Mouse (Mus musculus) kidney, postnatal 4 days (tissue): ENCODE data around the gene Dnmt3b.

Source experiments
- DNase-seq, 2 experiments: peaks; one replicate each; pipeline ENCODE4 v3.0.0; 2021; ENCODE audit warnings: mixed read lengths in 2 of 2

Gene Dnmt3b

DNA sequence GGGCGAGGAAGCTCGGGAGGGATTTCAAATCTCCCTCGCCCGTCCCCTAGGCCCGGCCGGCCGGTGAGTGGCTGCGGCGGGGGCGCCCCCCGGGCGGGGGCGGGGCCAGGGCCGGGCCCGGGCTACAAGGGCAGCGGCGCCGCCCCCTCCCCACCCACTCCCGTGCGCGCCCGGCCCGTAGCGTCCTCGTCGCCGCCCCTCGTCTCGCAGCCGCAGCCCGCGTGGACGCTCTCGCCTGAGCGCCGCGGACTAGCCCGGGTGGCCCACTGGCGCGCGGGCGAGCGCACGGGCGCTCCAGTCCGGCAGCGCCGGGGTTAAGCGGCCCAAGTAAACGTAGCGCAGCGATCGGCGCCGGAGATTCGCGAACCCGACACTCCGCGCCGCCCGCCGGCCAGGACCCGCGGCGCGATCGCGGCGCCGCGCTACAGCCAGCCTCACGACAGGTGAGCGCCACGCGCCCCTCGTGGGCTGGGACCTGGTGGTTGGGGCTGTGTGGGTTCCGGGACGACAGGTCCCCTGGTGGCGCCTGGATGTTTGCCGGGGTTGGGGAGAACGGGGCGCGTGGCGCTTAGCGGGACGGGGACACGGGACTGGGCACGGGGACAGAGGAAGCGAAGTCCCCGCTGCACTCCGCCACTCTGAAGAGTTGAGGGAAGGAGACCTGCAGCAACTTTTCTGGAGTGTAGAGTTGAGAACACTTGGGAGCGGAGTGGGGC is at the start of gene Dnmt3b:
Gene Dnmt3b (plus strand): TSS at position 153 of the 716 bp plus-strand sequence.
- peak; percentile 79 to 88 for DNase-seq

DNA sequence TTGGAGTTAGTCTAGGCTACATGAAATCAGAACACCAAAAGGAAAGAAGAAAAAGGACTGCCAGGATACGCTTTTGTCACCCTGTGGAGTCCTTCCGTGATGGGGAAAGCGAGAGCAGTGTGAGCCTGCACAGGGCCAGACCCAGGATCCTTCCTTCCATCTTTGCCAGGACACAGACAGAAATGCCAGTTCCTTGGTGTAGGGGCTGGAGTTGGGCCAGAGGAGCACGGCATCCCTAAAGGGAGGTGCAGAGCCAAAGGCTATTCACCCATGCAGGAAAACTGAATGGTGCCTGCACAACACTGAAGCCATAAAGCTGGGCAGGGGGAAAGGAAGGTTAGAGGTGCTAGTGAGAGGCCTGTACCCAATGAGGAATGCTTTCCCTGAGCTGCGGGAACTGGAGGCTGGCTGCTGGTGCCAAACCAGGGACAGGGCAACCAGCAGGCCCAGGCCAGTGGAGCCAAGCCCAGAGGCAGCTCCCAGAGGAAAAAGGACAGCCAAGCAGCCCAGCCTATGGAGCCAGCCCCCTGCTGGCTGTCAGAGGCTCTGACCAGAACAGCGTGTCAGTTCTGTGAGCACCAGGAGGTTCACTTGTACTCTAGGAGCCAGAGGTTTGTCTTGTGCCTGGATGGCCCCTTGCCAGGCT is 49.1 kb upstream of the Dnmt3b start:
- peak; percentile 77 to 84 for DNase-seq

DNA sequence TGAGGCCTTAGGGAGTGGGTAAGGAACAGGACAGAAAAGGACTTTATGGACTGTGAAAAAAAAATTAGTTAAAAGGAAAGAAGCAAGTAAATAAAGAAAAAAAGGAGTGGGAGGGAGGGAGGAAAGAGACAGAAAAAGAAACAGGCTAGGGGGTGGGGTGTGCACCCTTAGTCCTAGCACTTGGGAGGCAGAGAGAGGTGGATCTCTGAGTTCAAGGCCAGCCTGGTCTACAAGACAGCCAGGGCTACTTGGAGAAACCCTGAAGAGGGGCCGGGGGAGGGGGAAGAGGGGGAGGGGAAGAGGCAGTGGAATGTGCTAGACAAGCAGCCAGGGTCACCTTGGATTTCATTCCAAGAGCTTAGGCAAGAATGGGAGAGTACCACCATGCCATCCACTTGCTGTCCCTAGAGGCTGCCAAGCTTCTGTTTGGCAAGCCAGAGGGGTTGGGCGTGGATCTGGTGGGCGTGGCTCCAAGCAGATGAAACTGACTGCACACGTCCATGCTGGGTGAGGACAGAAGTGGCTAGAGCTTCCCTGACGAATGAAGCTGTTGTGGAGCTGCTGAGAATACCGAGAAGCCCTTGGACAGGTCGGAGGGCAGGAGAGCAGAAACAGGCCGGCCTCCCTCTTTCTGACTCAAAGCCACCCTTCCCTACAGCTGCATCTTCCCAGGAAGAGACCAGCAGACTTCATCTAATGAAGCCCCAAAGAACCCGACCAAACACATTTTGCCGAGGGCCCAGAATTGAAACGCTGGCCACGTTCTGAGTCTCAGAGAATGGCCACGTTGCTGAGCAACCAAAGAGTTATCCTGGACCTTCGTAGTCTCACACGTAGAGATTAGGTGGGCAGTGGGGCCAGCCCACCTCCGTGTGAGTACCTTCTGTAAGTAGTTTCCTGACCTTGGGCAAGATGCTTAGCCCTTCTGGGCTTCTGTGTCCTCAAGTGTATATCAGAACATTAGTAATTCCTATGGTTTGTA is 48.3 kb upstream of the Dnmt3b start:
- DNase-seq: peak; percentile 29 to 56

DNA sequence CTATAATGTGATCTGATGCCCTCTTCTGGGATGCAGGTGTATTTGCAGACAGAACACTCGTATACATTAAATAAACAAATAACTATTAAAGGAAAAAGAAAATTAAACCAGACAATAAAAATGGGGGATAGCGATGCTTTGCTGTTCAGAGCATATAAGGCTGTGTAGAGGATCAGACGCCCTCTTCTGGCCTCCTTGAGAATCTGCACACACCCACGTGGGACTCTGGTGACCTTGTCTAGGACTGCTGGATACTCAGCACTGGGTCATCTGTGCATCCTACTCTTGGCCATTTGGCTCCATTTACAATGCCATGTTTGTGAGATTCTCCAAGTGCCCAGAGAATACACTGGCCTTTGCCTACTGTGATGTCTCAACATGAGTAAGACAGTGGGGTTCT is 45.5 kb upstream of the Dnmt3b start:
- no peak for DNase-seq

DNA sequence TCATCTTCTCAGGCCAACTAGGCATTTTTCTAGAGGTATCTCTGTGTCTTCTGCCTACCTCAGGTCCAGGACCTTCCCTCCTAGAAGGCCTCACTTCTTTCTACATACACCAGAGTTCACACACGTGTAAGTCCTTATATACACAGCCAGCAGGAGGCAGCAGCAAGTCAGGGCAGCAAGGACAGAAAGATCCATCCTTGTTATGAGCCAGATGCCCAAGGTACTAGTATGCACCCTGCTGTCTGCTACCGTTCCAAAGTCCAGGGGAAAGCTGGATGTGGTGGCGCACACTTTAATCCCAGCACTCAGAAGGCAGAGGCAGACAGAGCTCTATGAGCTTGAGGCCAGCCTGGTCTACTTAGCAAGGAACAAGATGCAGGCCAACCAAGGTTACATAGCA is 42.8 kb upstream of the Dnmt3b start:
- peak; percentile 16 to 31 for DNase-seq

DNA sequence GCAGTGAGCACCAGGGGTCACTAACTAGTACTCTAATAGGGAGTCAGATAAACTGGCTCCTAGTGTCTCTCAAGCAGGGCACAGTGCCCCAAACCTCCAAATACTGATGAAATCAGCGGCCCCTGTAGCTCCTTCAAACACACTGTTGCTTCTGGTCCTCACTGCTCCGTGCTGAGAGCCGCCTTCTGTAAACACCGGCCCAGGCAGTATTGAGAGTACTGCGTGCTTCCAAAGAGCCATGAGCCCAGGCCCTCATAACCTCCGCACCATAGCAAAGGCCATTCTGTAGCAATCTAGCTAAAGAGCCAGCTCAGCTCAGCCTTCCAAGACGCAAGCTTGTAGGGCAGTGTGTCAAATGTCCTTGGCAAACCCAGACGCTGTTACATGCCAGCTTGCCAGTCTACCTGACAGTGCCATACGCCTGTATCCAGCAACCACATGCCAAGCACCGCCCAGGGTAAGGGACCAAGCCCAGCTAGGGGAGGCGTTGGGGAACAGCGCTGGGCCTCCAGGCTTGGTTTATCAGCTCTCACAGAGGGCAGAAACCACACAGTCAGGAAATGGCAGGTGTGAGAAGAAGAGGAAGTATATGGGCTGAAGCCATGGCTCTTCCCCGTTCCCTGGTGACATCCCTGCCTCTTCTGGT is 41.3 kb upstream of the Dnmt3b start:
- peak in 1 of 2 experiments; percentile 17 for DNase-seq

DNA sequence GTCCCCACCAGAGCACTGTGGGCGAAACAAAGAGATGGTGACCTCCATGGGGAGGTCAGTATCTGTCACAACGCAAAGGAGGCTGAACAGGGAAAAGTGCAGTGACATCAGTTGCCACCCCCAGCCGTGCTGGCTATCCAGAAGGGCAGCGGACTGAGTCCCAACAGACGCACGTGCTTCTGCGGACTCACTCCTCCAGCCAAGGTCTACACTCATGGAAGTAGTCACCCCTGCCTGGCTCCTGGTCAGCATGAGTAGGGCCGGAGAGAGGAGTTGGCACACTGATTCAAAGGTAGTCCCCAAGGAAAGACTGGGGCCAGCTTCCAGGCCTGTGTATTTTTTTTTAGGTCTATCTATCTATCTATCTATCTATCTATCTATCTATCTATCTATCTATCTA is 40.2 kb upstream of the Dnmt3b start:
- peak; percentile 32 to 50 for DNase-seq

DNA sequence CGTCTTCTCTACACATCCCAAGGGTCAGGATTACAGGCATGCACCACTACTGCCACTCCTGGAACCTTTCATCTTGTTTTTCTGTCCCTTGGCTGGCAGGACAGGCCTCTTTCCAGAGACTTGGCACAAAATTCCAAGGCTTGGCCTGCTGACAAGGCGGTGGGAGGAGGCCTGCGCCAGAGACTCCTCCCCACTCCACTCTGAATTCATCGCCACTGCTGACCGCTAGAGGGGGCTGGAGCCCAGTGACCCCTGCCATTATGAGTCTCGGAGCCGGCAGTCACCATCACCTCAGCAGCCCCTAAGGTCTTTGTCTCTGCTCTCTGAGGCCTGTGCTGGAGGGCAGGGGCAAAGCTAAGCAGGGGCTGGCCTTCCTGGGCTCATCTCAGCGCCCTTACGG is 39.7 kb upstream of the Dnmt3b start:
- DNase-seq: peak; percentile 89 to 92

DNA sequence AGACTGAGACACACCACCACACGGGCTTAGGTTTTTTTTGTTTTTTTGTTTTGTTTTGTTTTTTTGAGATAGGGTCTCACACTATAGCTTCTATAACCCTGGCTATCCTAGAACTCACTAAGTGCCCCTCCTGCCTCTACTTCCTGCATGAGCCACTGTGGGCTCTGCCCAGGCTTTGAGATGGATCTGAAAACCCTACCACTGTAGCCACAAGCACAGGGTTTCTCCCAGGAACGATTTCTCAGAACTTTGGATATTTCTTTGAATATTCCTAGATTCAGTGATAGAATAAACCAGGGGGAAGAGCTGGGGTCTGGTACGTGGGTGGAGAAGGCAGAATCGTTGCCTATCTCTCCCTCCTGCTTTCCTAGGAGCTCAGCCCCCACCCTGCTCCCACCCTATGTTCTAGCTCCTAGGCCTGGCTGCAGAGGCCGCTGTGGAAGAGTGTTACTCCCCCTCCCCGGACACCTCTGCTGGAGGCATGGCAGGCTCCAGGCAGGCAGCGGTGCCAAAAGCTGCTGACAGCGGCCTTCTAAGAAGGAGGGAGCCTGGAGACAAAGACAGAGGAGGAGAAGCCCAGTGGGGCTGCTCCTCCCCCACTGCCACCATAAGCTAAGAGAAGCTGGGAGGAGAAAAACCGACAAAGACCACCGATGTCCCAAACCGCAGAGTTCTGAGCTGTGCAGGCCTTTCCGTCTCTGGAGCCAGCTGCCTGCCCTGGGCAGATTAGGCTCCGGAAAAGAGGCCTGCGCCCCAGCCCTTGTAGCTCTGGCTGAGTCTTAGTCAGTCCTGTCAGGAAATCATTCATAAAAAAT is 38.6 kb upstream of the Dnmt3b start:
- DNase-seq: peak; percentile 55 to 67

DNA sequence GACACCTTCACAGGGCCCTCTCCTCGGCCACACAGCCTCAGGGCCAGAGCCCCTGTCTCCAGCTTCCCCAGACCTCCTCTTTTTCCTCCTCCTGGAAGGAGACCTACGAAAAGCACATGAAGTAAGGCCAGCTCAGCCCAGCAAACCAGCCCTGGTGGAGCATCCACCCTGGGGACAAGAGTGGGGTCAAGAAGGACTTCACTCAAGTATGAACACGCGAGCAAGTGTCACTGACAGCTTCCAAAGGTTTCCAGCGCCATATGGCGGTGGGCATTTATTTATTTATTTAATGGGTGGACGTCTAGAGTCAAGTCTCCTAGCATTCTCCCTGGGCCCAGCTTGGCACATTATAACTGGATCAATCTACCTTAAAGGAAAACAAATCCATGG is 38.0 kb upstream of the Dnmt3b start:
- DNase-seq: no peak

DNA sequence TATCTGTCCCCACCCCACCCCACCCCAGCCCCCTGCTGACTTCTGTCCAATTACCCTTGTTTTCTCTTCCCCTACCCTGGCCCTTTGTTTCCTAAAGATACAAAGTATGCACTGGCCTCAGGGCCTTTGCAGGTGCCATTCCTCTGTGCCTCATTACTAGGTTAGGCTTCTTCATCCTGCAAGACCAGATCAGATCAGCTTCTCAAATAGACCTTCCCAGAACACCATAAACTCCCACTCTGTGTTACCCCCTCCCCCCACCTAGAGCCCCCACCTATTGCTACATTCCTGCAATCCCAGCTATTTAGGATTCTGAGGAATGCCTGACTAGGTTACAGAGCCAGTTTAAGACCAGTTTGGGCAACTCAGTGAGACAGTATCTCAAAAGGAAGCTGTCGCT is 37.5 kb upstream of the Dnmt3b start:
- DNase-seq: no peak

DNA sequence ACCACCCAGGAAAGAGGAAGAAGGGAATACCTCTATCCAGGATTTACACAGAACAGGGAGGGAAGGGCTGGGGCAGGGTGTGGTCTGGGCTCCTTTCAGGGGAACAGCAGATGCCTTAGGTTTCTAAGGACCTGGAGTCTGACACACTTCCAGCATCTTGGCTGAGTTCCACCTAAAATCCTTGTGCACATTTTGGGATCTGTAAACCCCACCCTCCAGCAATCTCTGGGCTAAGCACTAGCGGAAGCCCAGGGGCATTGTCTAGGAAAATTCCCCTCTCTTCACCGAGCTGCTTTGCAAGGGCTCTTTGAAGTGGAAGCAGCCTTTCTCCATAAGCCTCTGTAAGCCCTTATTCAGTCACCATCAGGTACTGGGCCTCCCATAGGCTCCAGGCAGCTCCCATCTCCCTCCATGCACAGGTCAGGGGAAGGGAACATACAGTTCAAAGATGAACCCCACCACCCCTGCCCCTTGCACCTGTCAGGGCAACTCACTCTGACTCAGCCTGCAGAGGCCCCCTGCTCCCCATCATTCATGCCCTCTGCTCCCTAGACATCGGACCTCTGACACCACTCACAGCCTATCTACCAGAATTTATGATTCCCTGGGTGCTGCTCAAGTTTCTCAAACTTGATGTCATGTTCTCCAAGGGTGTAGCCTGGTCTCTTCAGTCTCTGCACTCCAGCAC is 36.5 kb upstream of the Dnmt3b start:
- peak in 1 of 2 experiments; percentile 33 for DNase-seq

DNA sequence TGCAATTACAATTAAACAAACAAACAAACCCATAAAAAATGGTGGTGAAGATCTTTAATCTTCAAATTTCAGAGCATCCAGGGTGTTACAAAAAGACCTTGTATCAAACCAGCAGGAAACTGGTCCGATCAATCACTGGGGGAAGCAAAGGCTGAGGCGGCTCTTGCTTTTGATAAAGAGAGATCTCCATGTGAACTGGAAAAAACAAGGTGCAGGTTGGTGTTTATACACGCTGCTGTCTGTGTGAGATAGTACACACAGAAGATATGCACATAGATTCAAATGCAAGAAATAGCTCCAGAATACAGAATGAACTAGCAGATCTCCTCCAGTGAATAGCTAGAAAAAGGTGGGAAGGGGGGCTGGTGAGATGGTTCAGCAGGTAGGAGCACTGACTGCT is 32.4 kb upstream of the Dnmt3b start:
- no peak for DNase-seq

DNA sequence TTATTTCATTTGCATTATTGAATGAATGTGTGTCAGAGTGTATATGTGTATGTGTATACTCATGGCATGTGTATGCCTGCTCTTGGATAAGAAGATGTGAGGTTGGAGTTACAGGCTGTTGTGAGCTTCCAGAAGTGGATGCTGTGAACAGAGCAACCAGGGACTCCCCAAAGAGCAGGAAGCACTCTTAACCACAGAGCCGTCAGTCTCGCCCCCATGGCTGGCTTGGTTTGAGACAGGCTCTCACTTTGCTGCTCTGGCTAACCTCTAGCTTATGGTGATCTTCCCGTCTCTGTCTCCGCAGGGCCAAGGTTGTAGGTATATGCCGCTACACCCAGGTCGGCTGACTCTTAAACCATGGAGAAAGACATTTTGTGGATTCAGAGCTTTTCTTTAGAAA is 30.8 kb upstream of the Dnmt3b start:
- DNase-seq: no peak

DNA sequence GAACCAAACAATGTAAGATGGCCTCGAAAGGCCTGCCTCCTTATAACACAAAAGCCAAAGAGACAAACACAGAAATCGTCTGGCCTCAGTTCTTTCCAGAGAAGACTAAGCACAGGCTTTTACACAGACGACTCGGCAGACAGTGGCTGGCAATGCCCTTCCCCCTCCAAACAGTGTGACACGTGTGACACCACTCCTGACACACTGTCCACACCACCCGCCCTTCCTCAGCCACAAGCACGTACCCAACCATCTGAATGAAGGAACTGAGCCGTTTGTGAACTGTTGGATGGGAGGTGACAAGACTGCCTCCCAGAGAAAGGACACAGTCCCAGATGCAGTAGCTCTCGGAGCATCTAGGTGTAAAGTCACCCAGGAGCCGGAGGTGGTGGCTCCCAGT is 30.4 kb upstream of the Dnmt3b start:
- DNase-seq: no peak

DNA sequence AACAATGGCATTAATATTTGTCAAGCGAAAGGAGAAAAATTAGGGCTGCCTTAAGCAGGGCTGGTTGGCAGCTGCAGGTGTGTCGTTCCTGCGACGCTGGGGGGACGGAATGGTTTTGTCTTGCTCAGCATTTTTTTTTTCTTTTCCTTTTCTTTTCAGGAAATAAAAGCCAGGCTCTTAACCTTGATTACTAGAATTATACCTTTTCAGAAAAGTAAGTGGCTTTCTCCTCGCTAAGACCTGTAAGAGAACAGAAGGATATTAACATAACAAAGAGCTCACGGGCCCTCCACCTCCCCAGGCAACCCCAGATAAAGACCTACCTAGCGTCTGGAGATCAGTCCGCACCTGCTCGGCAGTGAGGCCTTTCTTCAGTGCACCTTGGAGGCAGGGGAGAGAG is 26.8 kb upstream of the Dnmt3b start:
- DNase-seq: no peak

DNA sequence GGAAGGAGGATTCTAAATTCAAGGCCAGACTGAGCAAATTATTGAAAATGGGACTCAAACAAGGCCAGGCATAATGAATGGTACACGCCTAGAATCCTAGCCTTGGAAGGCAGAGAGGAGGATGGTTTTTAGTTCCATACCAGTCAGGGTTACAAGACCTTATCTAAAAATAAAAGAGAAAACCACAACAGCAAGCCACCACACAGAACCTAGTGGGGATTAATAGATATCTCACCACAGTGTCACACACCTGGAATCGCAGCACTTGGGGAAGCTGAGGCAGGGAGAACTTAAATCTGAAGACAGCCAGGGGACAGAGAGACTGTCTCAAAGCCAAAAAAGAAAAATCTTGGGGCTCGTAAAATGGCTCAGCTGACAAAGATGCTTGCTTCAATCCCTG is 18.3 kb upstream of the Dnmt3b start:
- DNase-seq: no peak

DNA sequence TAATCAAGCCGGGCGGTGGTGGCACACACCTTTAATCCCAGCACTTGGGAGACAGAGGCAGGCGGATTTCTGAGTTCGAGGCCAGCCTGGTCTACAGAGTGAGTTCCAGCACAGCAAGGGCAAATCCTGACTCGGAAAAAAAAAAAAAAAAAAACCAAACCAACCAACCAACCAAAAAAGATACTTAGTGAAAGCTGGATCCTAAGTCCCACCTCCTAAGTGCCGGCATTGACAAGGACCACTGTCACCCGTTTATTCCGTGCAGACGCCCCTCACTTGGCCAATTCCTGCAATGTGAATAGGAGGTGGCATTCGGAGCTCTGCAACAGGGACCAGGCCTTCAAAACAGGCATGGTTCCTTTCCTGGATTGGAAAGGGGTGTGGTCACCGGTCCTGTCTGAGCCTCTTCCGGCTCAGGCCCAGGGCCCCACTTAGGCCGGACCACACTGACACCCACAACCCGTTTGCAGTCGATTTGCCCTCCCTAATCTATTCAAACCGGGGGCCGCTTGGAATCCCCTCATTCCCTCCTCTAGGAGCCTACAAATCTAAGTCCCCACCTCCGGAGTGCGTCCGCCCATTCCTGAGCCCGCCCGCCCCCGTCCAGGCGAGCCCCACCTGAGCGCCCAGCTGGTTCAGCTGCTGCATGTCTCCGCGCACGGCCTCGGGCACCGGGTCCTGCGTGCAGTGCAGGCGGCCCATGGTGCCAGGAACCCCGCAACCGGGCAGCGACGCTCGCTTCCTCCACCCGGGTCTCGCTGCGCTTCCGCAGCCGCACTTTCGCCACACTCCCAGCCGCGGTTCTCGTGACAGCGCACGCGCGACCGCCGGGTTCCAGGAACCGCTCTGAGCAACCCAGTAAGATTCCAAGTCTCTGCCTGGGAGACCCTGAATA is 17.0 kb upstream of the Dnmt3b start, which contains the start of gene Commd7:
Gene Commd7 (minus strand): TSS at position 806 of the 895 bp plus-strand sequence.
- peak; percentile 94 for DNase-seq

DNA sequence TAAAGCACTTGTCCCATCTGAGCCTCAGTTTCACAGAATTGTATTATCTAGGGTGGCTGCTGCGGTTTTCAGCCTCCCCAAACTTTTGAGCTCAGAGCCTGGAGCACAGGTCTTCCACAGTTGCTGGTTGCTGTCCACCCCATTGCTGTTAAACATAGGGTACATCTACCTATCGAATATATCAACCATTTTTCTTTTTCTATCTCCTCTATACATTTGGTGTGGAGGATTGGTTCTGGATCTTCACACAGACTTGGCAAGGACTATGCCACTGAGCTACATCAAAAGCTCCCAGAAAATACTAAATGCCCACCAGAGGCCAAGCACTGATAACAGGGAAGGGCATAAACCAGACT is 16.4 kb upstream of the Dnmt3b start:
- DNase-seq: no peak

DNA sequence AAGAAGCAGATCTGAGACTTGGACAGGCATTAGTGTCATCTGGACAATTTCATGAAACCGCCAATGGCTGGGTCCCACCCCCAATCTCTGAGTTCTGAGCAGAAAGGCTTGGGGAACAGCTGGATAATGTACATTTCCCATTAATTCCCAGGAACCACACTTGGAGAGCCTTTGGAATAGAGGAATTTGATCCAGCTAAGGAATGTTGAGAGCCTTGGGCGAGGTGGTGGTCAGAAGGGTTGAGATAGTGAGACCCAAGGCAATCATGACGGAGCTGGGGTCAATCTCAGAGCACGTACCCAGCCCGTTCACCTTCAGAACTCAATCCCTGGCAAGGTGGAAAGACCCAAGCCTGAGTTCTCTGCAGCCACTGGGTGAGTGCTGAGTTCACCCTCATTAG is 16.0 kb upstream of the Dnmt3b start:
- DNase-seq: peak in 1 of 2 experiments; percentile 18
